Mouse (Mus musculus) gastrocnemius, adult 18-20 months (tissue): Measurements from ENCODE around the gene Bod1. TPM values are rescaled to one million over a fixed set of nuclear protein-coding genes. Genes with fewer than 3 reads are reported as not detected.

Source experiments
- DNase-seq: peaks from one replicate; pipeline ENCODE4 v3.0.0; 2021; ENCODE audit warnings: low spot score
- long read RNA-seq, 2 experiments: library from polyadenylated mRNA; stranded (forward); transcript quantifications; one replicate each; pipeline ENCODE4 v2.0.0; 2021
- total RNA-seq, 2 experiments: library from RNA; stranded (reverse); gene quantifications; 2 replicates each; pipeline ENCODE4 v1.2.3; 2021

Bod1 gene
- total RNA-seq = 100 to 1,000 TPM; 151 to 175 TPM
- long read RNA-seq, experiment 1, transcript Bod1-201 (4 exons, 1,394 nt) = major isoform, 313 of 346 reads
- long read RNA-seq, experiment 1, partial matches to known transcripts = 28 of 346 reads
- long read RNA-seq, experiment 1, other reads (novel, unspliced or antisense) = 4 of 346 reads
- long read RNA-seq, experiment 2, transcript Bod1-201 (4 exons, 1,394 nt) = major isoform, 230 of 260 reads
- long read RNA-seq, experiment 2, partial matches to known transcripts = 27 of 260 reads
- long read RNA-seq, experiment 2, other reads (novel, unspliced or antisense) = 3 of 260 reads

DNA sequence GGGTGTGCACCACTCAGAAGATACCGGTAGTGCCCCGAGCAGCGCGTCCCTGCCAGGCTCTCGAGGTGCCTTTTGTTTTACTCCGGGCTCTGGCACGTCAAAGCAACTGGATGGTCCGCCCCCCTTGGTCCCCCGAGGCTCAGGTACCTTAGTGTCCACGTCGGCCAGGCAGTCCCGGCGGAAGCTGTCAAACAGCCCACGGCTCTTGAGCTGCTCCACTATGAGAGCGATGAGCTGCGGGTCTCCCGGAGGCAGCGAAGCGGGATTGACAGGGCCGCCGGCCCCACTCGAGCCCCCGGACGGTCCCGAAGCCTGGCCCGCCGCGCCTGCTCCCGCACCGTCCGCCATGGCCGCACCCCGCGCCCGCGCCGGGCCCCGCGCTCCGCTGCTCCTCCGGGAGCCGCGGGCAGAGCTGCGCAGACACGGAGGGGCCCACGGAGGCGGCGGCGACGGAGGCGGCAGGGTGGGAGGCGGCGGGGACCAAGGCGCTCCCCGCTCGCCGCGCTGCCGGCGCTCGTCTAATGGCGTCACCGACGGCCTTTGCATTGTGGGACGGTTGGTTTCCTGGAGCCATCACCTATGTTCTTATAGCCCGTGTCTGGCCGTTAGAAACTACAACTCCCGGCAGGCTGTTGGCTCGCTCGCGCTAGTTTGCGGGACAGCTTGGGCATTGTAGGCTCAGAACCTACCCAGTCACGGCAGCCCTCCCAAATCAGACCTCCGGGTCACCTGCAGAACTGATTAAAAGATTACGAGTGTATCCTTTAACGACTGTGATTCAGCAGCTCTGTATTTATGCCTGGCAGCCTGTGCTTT is at the start of gene Bod1:
Bod1 (minus strand) TSS at position 532 of the 816 bp plus-strand sequence.
- peak; percentile 96 for DNase-seq

DNA sequence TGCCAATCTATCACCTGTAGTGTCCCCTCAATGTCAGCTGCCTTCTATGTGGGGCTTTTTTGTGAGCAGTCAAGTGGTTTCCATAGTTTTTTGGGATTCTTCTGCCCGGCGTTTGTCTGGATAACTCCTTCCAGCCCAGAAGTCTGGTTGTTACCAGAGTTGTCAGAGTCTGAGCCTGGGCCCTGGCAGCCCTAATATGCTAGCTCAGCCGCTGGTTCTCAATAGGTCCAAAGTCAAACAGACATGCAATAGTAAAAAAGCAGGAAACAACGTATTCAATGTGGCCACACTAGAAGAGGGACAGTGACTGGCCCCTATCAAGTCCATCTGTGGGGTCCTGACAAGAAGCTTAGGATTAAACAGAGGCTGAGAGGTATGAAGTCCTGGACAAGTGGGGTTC is 47.4 kb upstream of the Bod1 start:
- no peak for DNase-seq

GRCm38 (mm10) chr11:31717926-31718735 is 46.4 kb upstream of the Bod1 start:
- peak; percentile 48 for DNase-seq

- peak; percentile 85 for DNase-seq
Measured at GRCm38 (mm10) chr11:31713641-31714121, 42.0 kb upstream of the Bod1 start.

DNA sequence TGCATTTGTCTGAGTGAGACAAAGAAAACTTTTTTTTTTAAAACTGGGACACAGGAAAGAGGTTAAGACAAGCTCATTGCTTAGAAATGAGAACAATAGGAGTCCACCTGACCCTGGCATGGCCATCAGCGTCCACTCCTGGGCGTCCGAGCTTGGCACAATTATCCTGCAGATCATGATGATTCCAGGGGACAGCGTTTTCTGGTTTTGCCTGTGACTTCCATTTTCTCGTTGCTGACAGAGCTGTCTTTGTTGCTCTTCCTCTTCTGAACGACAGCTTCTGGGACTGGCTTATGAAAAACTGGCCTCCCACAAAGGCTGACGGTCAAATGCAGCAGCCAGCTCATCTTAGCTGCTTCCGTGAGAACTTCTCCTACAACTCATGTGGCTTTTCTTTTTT is 41.4 kb upstream of the Bod1 start:
- DNase-seq = no peak

- DNase-seq = no peak
Measured at GRCm38 (mm10) chr11:31707771-31708170, 36.1 kb upstream of the Bod1 start.

GRCm38 (mm10) chr11:31703173-31703572 is 31.5 kb upstream of the Bod1 start:
- no peak for DNase-seq

- DNase-seq = no peak
Measured at GRCm38 (mm10) chr11:31701901-31702300, 30.2 kb upstream of the Bod1 start.

- no peak for DNase-seq
Measured at GRCm38 (mm10) chr11:31699502-31699901, 27.8 kb upstream of the Bod1 start.

GRCm38 (mm10) chr11:31694801-31695200 is 23.1 kb upstream of the Bod1 start:
- no peak for DNase-seq

GRCm38 (mm10) chr11:31694109-31694508 is 22.4 kb upstream of the Bod1 start:
- no peak for DNase-seq

DNA sequence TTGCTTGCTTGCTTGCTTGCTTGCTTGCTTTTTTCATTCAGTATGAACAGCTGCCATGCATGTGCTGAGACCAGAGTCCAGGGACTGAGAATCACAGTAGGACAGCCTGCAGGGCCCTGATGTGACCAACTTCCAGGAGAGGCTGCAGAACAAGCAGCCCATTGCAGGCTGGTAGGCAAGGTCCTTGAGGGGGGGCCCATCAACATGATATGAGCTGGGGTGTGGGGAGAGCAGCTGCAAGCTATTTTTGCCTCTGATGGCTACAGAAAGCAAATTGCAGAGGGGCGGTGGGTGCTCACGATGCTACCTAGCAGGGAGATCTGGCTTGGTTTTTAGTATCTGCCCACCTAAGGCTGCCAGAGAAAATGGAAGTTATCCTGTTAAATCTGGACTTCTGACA is 21.6 kb upstream of the Bod1 start:
- peak; percentile 53 for DNase-seq

- DNase-seq = peak; percentile 64
Measured at GRCm38 (mm10) chr11:31688956-31689355, 17.3 kb upstream of the Bod1 start.

DNA sequence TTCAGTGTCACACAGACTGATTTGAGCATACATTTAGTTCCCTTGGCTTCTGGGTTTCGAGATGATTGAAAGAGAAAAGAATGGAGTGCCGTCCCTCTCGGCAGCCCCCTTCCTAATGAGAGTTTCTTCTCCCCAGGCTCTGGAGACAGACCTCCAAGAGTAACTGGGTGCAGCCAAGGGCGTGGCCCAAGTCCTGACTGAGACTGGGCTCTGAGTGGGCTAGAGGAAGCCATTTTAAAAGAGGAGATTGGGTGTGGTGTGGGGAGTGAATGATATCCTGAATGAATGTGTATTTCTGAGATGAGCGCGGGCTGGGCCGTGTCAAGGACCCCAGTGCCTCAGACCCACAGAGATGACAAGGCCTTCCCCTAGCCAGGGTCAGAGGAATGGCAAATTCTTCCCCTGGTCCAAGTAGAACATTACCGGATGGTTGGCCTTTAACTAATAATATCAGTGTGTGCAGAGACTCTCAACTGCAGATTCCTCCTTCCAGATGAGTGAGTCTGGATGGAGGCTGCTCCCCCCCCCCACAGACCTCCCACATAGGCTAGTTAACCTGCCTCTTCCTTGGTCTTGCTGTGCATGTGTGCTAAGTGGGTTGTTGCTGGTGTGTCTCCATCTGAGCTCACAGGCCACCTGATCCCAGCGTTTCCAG is 13.4 kb upstream of the Bod1 start:
- no peak for DNase-seq

- no peak for DNase-seq
Measured at GRCm38 (mm10) chr11:31684126-31684525, 12.4 kb upstream of the Bod1 start.

- no peak for DNase-seq
Measured at GRCm38 (mm10) chr11:31679840-31680381, 8.2 kb upstream of the Bod1 start.

GRCm38 (mm10) chr11:31677309-31677708 is 5.6 kb upstream of the Bod1 start:
- no peak for DNase-seq

- DNase-seq = peak; percentile 35
Measured at GRCm38 (mm10) chr11:31676661-31677252, 5.1 kb upstream of the Bod1 start.

- DNase-seq = peak; percentile 71
Measured at GRCm38 (mm10) chr11:31675430-31675829, 3.7 kb upstream of the Bod1 start.

DNA sequence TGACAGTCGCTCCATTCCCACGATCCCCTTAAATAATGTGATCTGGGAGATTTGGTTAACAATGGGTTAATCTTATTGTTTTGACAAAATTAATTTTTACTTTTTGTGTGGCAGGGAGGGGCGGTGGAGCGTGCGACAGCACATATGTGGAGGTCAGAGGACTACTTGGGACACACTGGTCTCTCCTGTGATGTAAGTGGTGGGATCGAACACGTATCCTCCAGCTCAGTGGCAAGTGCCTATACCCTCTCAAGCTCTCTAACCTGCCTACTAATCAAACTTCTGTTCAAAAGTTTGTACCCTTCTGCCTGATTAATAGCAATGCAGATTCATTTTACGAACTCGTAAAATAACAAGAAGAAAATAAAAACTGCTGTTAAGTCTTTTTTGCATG is 482 bp upstream of the Bod1 start:
- DNase-seq = no peak
